Mouse (Mus musculus): ENCODE data around the gene Homer2. TPM values are rescaled to one million over a fixed set of nuclear protein-coding genes. Genes with fewer than 3 reads are reported as not detected.

Homer2 gene
- total RNA-seq, 2 experiments from 2014 or later = 25.5 to 34.3 TPM

Other genes starting within 250 kb of the Homer2 start
- 1 to 10 TPM; 2.1 to 4.0 TPM for gene Ap3b2, start 213.6 kb downstream of the Homer2 start, total RNA-seq (2021)
- gene BC048679, start 209.2 kb downstream of the Homer2 start, total RNA-seq (2021) = not detected
- gene Fsd2, start 140.6 kb downstream of the Homer2 start, total RNA-seq (2021) = 100 to 1,000 TPM; 204 to 220 TPM
- 1 to 10 TPM; 4.8 to 5.7 TPM for gene Whamm, start 136.3 kb downstream of the Homer2 start, total RNA-seq (2021)
- 10 to 100 TPM; 21.6 to 22.2 TPM for gene Ramac, start 55.4 kb upstream of the Homer2 start, total RNA-seq (2021)
- gene 3110040N11Rik, start 82.0 kb upstream of the Homer2 start, total RNA-seq (2021) = 10 to 100 TPM; 16.2 to 22.0 TPM
- 100 to 1,000 TPM; 183 to 206 TPM for gene Btbd1, start 121.9 kb upstream of the Homer2 start, total RNA-seq (2021)
- gene Gm10160, start 148.3 kb upstream of the Homer2 start, total RNA-seq (2021) = not detected
- gene Tm6sf1, start 151.5 kb upstream of the Homer2 start, total RNA-seq (2021) = 10 to 100 TPM; 32.9 to 43.5 TPM
- 1 to 10 TPM; 3.7 to 4.3 TPM for gene Hdgfl3, start 226.9 kb upstream of the Homer2 start, total RNA-seq (2021)

Data from gastrocnemius, postnatal 14 days (tissue).